Mouse (Mus musculus): ENCODE data around the gene Col1a1. TPM values are rescaled to one million over a fixed set of nuclear protein-coding genes. Genes with fewer than 3 reads are reported as not detected.

The Col1a1 gene
- polyA plus RNA-seq, 1 experiment from 2014 or later: 511 TPM

GRCm38 (mm10) chr11:94943054-94943453, 7.0 kb downstream of the Col1a1 start:
- Histone ChIP-seq H3K4me1 (ENCODE audit: control insufficient read depth in 2 of 2, insufficient read depth in 2 of 2, low read length in 2 of 2) (no peaks in the 10 kb centered on the region), H3K9me3 (ENCODE audit: control insufficient read depth, low read length) (no peaks in the 10 kb centered on the region), H3K36me3 (ENCODE audit: control insufficient read depth, insufficient read depth, low read length) (peaks cover 66% of the 10 kb centered on the region; the same call in 1 of the 2 replicates), H3K4me3 (ENCODE audit: control insufficient read depth in 1 of 2, insufficient read depth in 1 of 2, low read depth in 1 of 2, low read length in 2 of 2) (no peak overlapping the region), H3K27me3 (ENCODE audit: control insufficient read depth, insufficient read depth, low read length) (peaks cover 40% of the 10 kb centered on the region), H3K4me2 (ENCODE audit: low read length) (no peak overlapping the region), H3K9ac (ENCODE audit: low read length) (no peak overlapping the region; the same call in 1 of the 2 replicates), H3K27ac (replicated peaks in 1 of 2; ENCODE audit: control insufficient read depth in 1 of 2, insufficient read depth in 1 of 2, low read depth in 2 of 2, low read length in 2 of 2) (peak overlapping the region; percentile 0 to 38; a peak in 1 of 4 replicates)
- ATAC-seq (ENCODE audit: insufficient number of reproducible peaks, insufficient read depth, low FRiP score, low read depth): no peak
- 62% methylated on average over 15 of the region's 15 CpGs for WGBS

DNA sequence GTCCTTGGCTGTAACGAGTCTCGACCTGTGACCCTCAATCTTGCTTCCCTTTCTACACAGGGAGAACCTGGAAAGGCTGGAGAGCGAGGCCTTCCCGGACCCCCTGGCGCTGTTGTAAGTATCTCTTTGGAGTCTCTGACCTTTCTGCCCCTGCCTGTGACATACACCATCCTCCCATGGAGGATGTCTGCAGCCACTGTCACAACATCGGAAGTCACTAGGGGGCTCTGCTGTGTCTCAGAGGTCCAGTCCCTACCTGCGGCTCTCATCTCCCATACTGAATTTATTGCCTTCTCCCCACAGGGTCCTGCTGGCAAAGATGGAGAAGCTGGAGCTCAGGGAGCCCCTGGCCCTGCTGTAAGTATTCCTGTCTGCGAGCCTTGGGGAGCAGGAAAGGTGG, 8.3 kb downstream of the Col1a1 start:
- H3K27ac ChIP-seq (replicated peaks in 1 of 2; ENCODE audit: control insufficient read depth in 1 of 2, insufficient read depth in 1 of 2, low read depth in 2 of 2, low read length in 2 of 2): peak overlapping the region; percentile 39 to 47
- H3K9ac ChIP-seq (ENCODE audit: low read length): no peak overlapping the region
- no peak for ATAC-seq (ENCODE audit: insufficient number of reproducible peaks, insufficient read depth, low FRiP score, low read depth)
- no peak overlapping the region for H3K4me3 ChIP-seq (ENCODE audit: control insufficient read depth in 1 of 2, insufficient read depth in 1 of 2, low read depth in 1 of 2, low read length in 2 of 2)
- peaks cover 75% of the 10 kb centered on the region for H3K36me3 ChIP-seq (ENCODE audit: control insufficient read depth, insufficient read depth, low read length)
- no peak overlapping the region for H3K4me2 ChIP-seq (ENCODE audit: low read length)
- no peaks in the 10 kb centered on the region for H3K9me3 ChIP-seq (ENCODE audit: control insufficient read depth, low read length)
- 28% methylated on average over 8 of the region's 8 CpGs for WGBS
- peaks cover 33% of the 10 kb centered on the region for H3K27me3 ChIP-seq (ENCODE audit: control insufficient read depth, insufficient read depth, low read length)
- no peaks in the 10 kb centered on the region for H3K4me1 ChIP-seq (ENCODE audit: control insufficient read depth in 2 of 2, insufficient read depth in 2 of 2, low read length in 2 of 2)

- ATAC-seq (ENCODE audit: insufficient number of reproducible peaks, insufficient read depth, low FRiP score, low read depth): no peak
- WGBS: 82% methylated on average over 12 of the region's 12 CpGs
- Histone ChIP-seq H3K27ac (replicated peaks in 1 of 2; ENCODE audit: control insufficient read depth in 1 of 2, insufficient read depth in 1 of 2, low read depth in 2 of 2, low read length in 2 of 2) (peak overlapping the region in 1 of 2 experiments; percentile 55; a peak in 1 of 4 replicates), H3K27me3 (ENCODE audit: control insufficient read depth, insufficient read depth, low read length) (peaks cover 25% of the 10 kb centered on the region), H3K4me3 (ENCODE audit: control insufficient read depth in 1 of 2, insufficient read depth in 1 of 2, low read depth in 1 of 2, low read length in 2 of 2) (no peak overlapping the region), H3K36me3 (ENCODE audit: control insufficient read depth, insufficient read depth, low read length) (peaks cover 68% of the 10 kb centered on the region), H3K4me1 (ENCODE audit: control insufficient read depth in 2 of 2, insufficient read depth in 2 of 2, low read length in 2 of 2) (no peaks in the 10 kb centered on the region), H3K4me2 (ENCODE audit: low read length) (no peak overlapping the region), H3K9ac (ENCODE audit: low read length) (no peak overlapping the region; the same call in 1 of the 2 replicates), H3K9me3 (ENCODE audit: control insufficient read depth, low read length) (no peaks in the 10 kb centered on the region)
Measured at GRCm38 (mm10) chr11:94945236-94945635, 9.2 kb downstream of the Col1a1 start.

GRCm38 (mm10) chr11:94952169-94952568, 16.1 kb downstream of the Col1a1 start:
- H3K9me3 ChIP-seq (ENCODE audit: control insufficient read depth, low read length): no peaks in the 10 kb centered on the region
- no peak overlapping the region for H3K9ac ChIP-seq (ENCODE audit: low read length)
- peaks cover 4% of the 10 kb centered on the region in 2 experiments; a peak in 2 of 4 replicates for H3K4me1 ChIP-seq (ENCODE audit: control insufficient read depth in 2 of 2, insufficient read depth in 2 of 2, low read length in 2 of 2)
- 13% methylated on average over 6 of the region's 6 CpGs for WGBS
- H3K27ac ChIP-seq (replicated peaks in 1 of 2; ENCODE audit: control insufficient read depth in 1 of 2, insufficient read depth in 1 of 2, low read depth in 2 of 2, low read length in 2 of 2): peak overlapping the region in 1 of 2 experiments; percentile 35; a peak in 1 of 4 replicates
- H3K36me3 ChIP-seq (ENCODE audit: control insufficient read depth, insufficient read depth, low read length): peaks cover 29% of the 10 kb centered on the region
- ATAC-seq (ENCODE audit: insufficient number of reproducible peaks, insufficient read depth, low FRiP score, low read depth): no peak
- no peak overlapping the region for H3K4me2 ChIP-seq (ENCODE audit: low read length)
- H3K27me3 ChIP-seq (ENCODE audit: control insufficient read depth, insufficient read depth, low read length): no peaks in the 10 kb centered on the region; the same call in none of the 2 replicates
- no peak overlapping the region for H3K4me3 ChIP-seq (ENCODE audit: control insufficient read depth in 1 of 2, insufficient read depth in 1 of 2, low read depth in 1 of 2, low read length in 2 of 2)

- Histone ChIP-seq H3K27me3 (ENCODE audit: control insufficient read depth, insufficient read depth, low read length) (no peaks in the 10 kb centered on the region; the same call in none of the 2 replicates), H3K9ac (ENCODE audit: low read length) (peak overlapping the region; percentile 36), H3K4me1 (ENCODE audit: control insufficient read depth in 2 of 2, insufficient read depth in 2 of 2, low read length in 2 of 2) (peaks cover 4 to 11% of the 10 kb centered on the region in 2 experiments; a peak in 2 of 4 replicates), H3K4me3 (ENCODE audit: control insufficient read depth in 1 of 2, insufficient read depth in 1 of 2, low read depth in 1 of 2, low read length in 2 of 2) (peak overlapping the region in 1 of 2 experiments; percentile 20; a peak in 2 of 4 replicates), H3K9me3 (ENCODE audit: control insufficient read depth, low read length) (no peaks in the 10 kb centered on the region), H3K27ac (replicated peaks in 1 of 2; ENCODE audit: control insufficient read depth in 1 of 2, insufficient read depth in 1 of 2, low read depth in 2 of 2, low read length in 2 of 2) (peak overlapping the region; percentile 48 to 67; a peak in 3 of 4 replicates), H3K4me2 (ENCODE audit: low read length) (no peak overlapping the region), H3K36me3 (ENCODE audit: control insufficient read depth, insufficient read depth, low read length) (peaks cover 12% of the 10 kb centered on the region; the same call in 1 of the 2 replicates)
- WGBS: 62% methylated on average over 9 of the region's 9 CpGs
- ATAC-seq (ENCODE audit: insufficient number of reproducible peaks, insufficient read depth, low FRiP score, low read depth): no peak
Measured at GRCm38 (mm10) chr11:94955103-94955502, 19.1 kb downstream of the Col1a1 start.

- Histone ChIP-seq H3K27ac (replicated peaks in 1 of 2; ENCODE audit: control insufficient read depth in 1 of 2, insufficient read depth in 1 of 2, low read depth in 2 of 2, low read length in 2 of 2) (peak overlapping the region; percentile 82), H3K4me3 (ENCODE audit: control insufficient read depth in 1 of 2, insufficient read depth in 1 of 2, low read depth in 1 of 2, low read length in 2 of 2) (no peak overlapping the region), H3K9ac (ENCODE audit: low read length) (no peak overlapping the region), H3K4me1 (ENCODE audit: control insufficient read depth in 2 of 2, insufficient read depth in 2 of 2, low read length in 2 of 2) (peaks cover 0 to 8% of the 10 kb centered on the region in 2 experiments; a peak in 2 of 4 replicates), H3K9me3 (ENCODE audit: control insufficient read depth, low read length) (no peaks in the 10 kb centered on the region), H3K36me3 (ENCODE audit: control insufficient read depth, insufficient read depth, low read length) (no peaks in the 10 kb centered on the region), H3K27me3 (ENCODE audit: control insufficient read depth, insufficient read depth, low read length) (no peaks in the 10 kb centered on the region; the same call in none of the 2 replicates), H3K4me2 (ENCODE audit: low read length) (0 out of 2 replicates have a peak overlapping the region, but pooled peaks have one; percentile 8)
- 77% methylated on average over 9 of the region's 9 CpGs for WGBS
- ATAC-seq (ENCODE audit: insufficient number of reproducible peaks, insufficient read depth, low FRiP score, low read depth): 0 out of 2 replicates have a peak, but pooled peaks have one; percentile 12
Measured at GRCm38 (mm10) chr11:94957693-94958064, 21.7 kb downstream of the Col1a1 start.

DNA sequence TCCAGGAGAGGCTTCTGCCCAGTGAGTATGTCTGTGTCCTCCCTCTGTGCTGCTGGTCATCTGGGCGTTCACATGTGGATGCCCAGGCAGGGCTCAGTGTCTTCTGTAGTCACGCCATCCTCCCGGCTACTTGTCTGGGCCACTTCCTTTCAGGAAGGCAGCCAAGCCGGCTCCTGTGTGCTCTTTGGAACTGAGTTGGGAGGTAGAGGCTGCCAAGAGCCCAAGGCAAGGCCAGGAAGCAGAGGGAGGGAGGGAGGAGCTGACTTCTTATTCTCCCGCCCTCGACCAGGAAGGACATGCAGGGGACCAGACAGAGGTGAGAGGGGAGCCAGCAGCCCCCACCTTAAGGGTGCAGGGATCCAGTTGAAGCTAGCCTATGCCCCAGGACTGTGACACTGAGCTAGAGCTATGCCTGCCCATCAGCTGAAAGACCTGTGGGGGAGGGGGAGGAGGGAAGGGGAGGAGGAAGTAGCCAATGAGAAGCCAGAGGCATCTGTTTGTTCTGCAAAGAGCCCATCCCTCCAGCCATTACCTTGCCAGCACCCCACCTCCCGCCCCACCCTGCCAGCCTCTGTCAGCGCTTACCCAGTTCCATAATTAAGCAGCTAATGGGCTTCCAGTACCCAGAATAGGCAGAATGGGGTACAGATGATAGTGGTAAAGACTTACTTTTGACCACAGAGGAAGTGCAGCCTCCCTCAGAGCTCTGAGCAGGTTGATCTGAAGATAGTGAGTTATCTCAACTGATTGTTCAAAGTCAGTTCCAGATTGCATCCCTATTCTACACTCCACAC, 22.2 kb downstream of the Col1a1 start:
- peak; percentile 23; the same call in 1 of the 2 replicates for ATAC-seq (ENCODE audit: insufficient number of reproducible peaks, insufficient read depth, low FRiP score, low read depth)
- Histone ChIP-seq H3K4me1 (ENCODE audit: control insufficient read depth in 2 of 2, insufficient read depth in 2 of 2, low read length in 2 of 2) (peaks cover 0 to 12% of the 10 kb centered on the region in 2 experiments; a peak in 2 of 4 replicates), H3K4me3 (ENCODE audit: control insufficient read depth in 1 of 2, insufficient read depth in 1 of 2, low read depth in 1 of 2, low read length in 2 of 2) (no peak overlapping the region), H3K4me2 (ENCODE audit: low read length) (0 out of 2 replicates have a peak overlapping the region, but pooled peaks have one; percentile 8), H3K9me3 (ENCODE audit: control insufficient read depth, low read length) (no peaks in the 10 kb centered on the region), H3K36me3 (ENCODE audit: control insufficient read depth, insufficient read depth, low read length) (no peaks in the 10 kb centered on the region), H3K27ac (replicated peaks in 1 of 2; ENCODE audit: control insufficient read depth in 1 of 2, insufficient read depth in 1 of 2, low read depth in 2 of 2, low read length in 2 of 2) (peak overlapping the region; percentile 82), H3K9ac (ENCODE audit: low read length) (no peak overlapping the region), H3K27me3 (ENCODE audit: control insufficient read depth, insufficient read depth, low read length) (no peaks in the 10 kb centered on the region; the same call in none of the 2 replicates)
- WGBS: 22% methylated on average over 8 of the region's 8 CpGs
